Mouse (Mus musculus) limb, embryonic 12.5 days (tissue): Measurements from ENCODE around the gene Cttnbp2. TPM values are rescaled to one million over a fixed set of nuclear protein-coding genes. Genes with fewer than 3 reads are reported as not detected.

Source experiments
- microRNA-seq: library from miRNA; unstranded; fragments of <30 nt; microRNA quantifications from one replicate; pipeline ENCODE4, GENCODE M21; 2017
- polyA plus RNA-seq: library from polyadenylated mRNA; unstranded; fragments of >200 nt; fragmentation: Nextera tagmentation; extraction: Ambion mirVana; gene quantifications from 2 replicates; pipeline ENCODE4 v1.2.1, GENCODE M21; 2016

Cttnbp2 gene
- polyA plus RNA-seq, 1 experiment from 2014 or later, result 22.7 TPM

Small RNAs within 50 kb of the gene (microRNA-seq; reads per million reads assigned to microRNA genes)
- gene Gm26233, result not detected
